In genomic region chr4:123108056-123108455, GRCm38 (mm10) we compare ENCODE assay signal across 17 mouse cellular contexts. TPM values are rescaled to one million over a fixed set of nuclear protein-coding genes. Genes with fewer than 3 reads are reported as not detected.
DNase-seq lines count a peak whose midpoint lies in the region.
"Had no signal": no experiment of that assay in that cellular context is flagged by ENCODE, and none has a peak within 500 bp of the region (broad histone marks: within the 10 kb centered on the region; RNA-seq: fewer than 3 reads in every experiment).

No protein-coding gene starts in this region.

- DNase-seq in heart, adult 11 months: peak; percentile 82
- DNase-seq in heart, postnatal 10 days: no peak
- DNase-seq in lung, postnatal 36 days: peak; percentile 7
- no peak for DNase-seq in lung, postnatal 14 days
- DNase-seq: adrenal gland, adult 2 months; adrenal gland, postnatal 10 days; adrenal gland, postnatal 25 days; cerebellum, adult 11 months; cerebellum, adult 18-20 months; cerebellum, adult 8-10 months; cerebellum, adult 9-11 months; cerebellum, postnatal 14 days; cerebellum, postnatal 36 days; embryo, embryonic 11 days had no signal

- intact Hi-C loops in heart, postnatal 10 days (cut with DNase I): no loop called here

RNA-seq across cellular contexts. Expression of gene Bmp8b, which starts 3.1 kb away (rescaled TPM):
- not detected for total RNA-seq in heart, postnatal 10 days (2021)
- total RNA-seq: adrenal gland, adult 2 months; adrenal gland, postnatal 10 days; adrenal gland, postnatal 25 days; common myeloid progenitor, adult 5-6 weeks had no signal

RNA-seq across cellular contexts. Expression of gene Oxct2b, which starts 8.0 kb away (rescaled TPM):
- not detected for total RNA-seq in heart, postnatal 10 days (2021)
- total RNA-seq: adrenal gland, adult 2 months; adrenal gland, postnatal 10 days; adrenal gland, postnatal 25 days; adrenal gland, postnatal 4 days; common myeloid progenitor, adult 5-6 weeks; MEL had no signal

RNA-seq across cellular contexts. Expression of gene Ppie, which starts 31.7 kb away (rescaled TPM):
- 10 to 100 TPM; 28.4 to 29.2 TPM for total RNA-seq in heart, postnatal 10 days (2021)

Comparison
In these comparisons a context has a peak if more than half of its experiments do, and no peak if none do; other contexts are left out.
1. DNase-seq: peak in heart, adult 11 months (single experiment) and lung, postnatal 36 days (single experiment); none in heart, postnatal 10 days (0 of 2) and lung, postnatal 14 days (single experiment).